Mouse (Mus musculus): ENCODE data around the gene Dennd4a.
"Not testable (repeated sequence)": the region's sequence is repeated elsewhere in the genome, so short reads cannot be mapped to it uniquely, and the experiment has no call there.

Gene Dennd4a

GRCm38 (mm10) chr9:64811538-64812474 lies 666 bp downstream of the Dennd4a start:
- no peak for DNase-seq (ENCODE audit: extremely low read depth, low read depth)

- no peak for DNase-seq (ENCODE audit: extremely low read depth, low read depth)
These were observed 1.3 kb downstream of the Dennd4a start for GRCm38 (mm10) chr9:64812475-64812860.

GRCm38 (mm10) chr9:64814273-64814672 lies 3.1 kb downstream of the Dennd4a start:
- no peak for DNase-seq (ENCODE audit: extremely low read depth, low read depth)

GRCm38 (mm10) chr9:64819686-64820085 lies 8.5 kb downstream of the Dennd4a start:
- not testable (repeated sequence) for DNase-seq (ENCODE audit: extremely low read depth, low read depth)

GRCm38 (mm10) chr9:64820086-64820795 lies 9.1 kb downstream of the Dennd4a start:
- DNase-seq (ENCODE audit: extremely low read depth, low read depth), result no peak

- DNase-seq (ENCODE audit: extremely low read depth, low read depth), result no peak
These were observed 11.1 kb downstream of the Dennd4a start for GRCm38 (mm10) chr9:64822235-64822634.

GRCm38 (mm10) chr9:64824389-64825008 lies 13.4 kb downstream of the Dennd4a start:
- DNase-seq (ENCODE audit: extremely low read depth, low read depth), result no peak

- peak; percentile 99 for DNase-seq (ENCODE audit: extremely low read depth, low read depth)
These were observed 19.0 kb downstream of the Dennd4a start for GRCm38 (mm10) chr9:64830092-64830618.

GRCm38 (mm10) chr9:64830641-64831040 lies 19.5 kb downstream of the Dennd4a start:
- no peak for DNase-seq (ENCODE audit: extremely low read depth, low read depth)

GRCm38 (mm10) chr9:64831760-64832159 lies 20.6 kb downstream of the Dennd4a start:
- no peak for DNase-seq (ENCODE audit: extremely low read depth, low read depth)

- no peak for DNase-seq (ENCODE audit: extremely low read depth, low read depth)
These were observed 23.3 kb downstream of the Dennd4a start for GRCm38 (mm10) chr9:64834418-64834817.

GRCm38 (mm10) chr9:64845355-64845754 lies 34.2 kb downstream of the Dennd4a start:
- no peak for DNase-seq (ENCODE audit: extremely low read depth, low read depth)

- no peak for DNase-seq (ENCODE audit: extremely low read depth, low read depth)
These were observed 38.4 kb downstream of the Dennd4a start for GRCm38 (mm10) chr9:64849548-64849947.

GRCm38 (mm10) chr9:64860083-64860482 lies 48.9 kb downstream of the Dennd4a start:
- DNase-seq (ENCODE audit: extremely low read depth, low read depth), result no peak

- peak; percentile 32 for DNase-seq (ENCODE audit: extremely low read depth, low read depth)
These were observed 51.5 kb downstream of the Dennd4a start for GRCm38 (mm10) chr9:64862687-64863086.

GRCm38 (mm10) chr9:64886008-64886407 lies 74.9 kb downstream of the Dennd4a start:
- no peak for DNase-seq (ENCODE audit: extremely low read depth, low read depth)

GRCm38 (mm10) chr9:64896605-64897004 lies 85.5 kb downstream of the Dennd4a start:
- DNase-seq (ENCODE audit: extremely low read depth, low read depth), result no peak

GRCm38 (mm10) chr9:64902866-64903265 lies 91.7 kb downstream of the Dennd4a start:
- no peak for DNase-seq (ENCODE audit: extremely low read depth, low read depth)

- DNase-seq (ENCODE audit: extremely low read depth, low read depth), result peak; percentile 53
These were observed 92.2 kb downstream of the Dennd4a start for GRCm38 (mm10) chr9:64903386-64903785.

- DNase-seq (ENCODE audit: extremely low read depth, low read depth), result no peak
These were observed 93.9 kb downstream of the Dennd4a start for GRCm38 (mm10) chr9:64904917-64905640.

- DNase-seq (ENCODE audit: extremely low read depth, low read depth), result no peak
These were observed 96.3 kb downstream of the Dennd4a start for GRCm38 (mm10) chr9:64907441-64907840.

Data from MEL-GATA-1-ER (cell line).